Mouse (Mus musculus): ENCODE data around the gene Eya3. TPM values are rescaled to one million over a fixed set of nuclear protein-coding genes. Genes with fewer than 3 reads are reported as not detected.

Eya3 gene
- 11.5 and 12.0 TPM in 2 replicates for polyA plus RNA-seq (2012; rRNA removed)
- polyA plus RNA-seq (2014; fragmentation: Nextera tagmentation; extraction: Ambion mirVana): 13.5 and 14.6 TPM in 2 replicates

DNA sequence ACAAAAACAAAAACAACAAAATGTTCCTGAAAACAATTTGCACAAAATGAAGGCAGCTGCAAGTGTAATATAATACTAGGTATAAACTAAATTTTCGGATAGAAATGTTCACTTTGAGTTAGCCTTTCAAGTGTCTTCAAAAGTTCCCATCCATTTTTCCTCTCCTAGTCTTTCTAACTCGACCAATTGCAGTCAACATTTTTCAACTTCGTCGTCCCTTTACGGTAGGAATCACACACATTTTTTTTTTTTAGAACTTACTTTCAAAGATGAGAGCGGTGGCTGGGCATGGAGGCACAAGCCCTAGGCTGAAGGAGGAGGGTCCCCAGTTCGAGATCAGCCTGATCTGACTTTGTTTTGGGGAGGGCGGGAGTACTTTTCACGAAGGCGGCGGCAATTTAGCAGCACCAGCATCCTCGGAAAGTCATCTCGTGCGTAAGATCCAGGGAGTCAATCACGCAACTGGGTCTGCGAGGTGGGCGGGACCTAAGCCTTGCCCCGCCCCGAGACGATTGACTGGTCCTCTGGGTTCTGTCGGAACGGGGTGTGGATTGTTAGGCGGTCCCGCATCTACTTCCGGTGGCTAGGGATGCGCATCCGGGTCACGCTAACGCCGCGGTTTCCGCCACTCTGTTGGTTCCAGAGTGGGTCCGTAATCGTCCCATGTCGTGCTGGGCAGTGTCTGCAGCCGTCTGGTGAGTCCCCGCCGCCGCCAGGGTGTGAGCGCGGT lies at the start of gene Eya3:
Gene Eya3, plus strand, starts transcription at position 527 of the 730 bp plus-strand sequence.
- TF ChIP-seq CTCF (IDR thresholded peaks at IDR 0.05; ENCODE audit: low read depth) (0 out of 2 replicates have a peak, but pooled peaks have one; percentile 7), EP300 (IDR thresholded peaks at IDR 0.05; ENCODE audit: low read depth) (no peak)
- H3K27ac ChIP-seq: peak within 1 kb of the TSS; percentile 59
- H3K9me3 ChIP-seq (ENCODE audit: control insufficient read depth, low read length): no peaks in the 10 kb centered on the region
- ATAC-seq (ENCODE audit: insufficient read depth) (peak; percentile 98), DNase-seq (ENCODE audit: low read depth in 3 of 3, low spot score in 3 of 3) (peak; percentile 95 to 96 (median 96))
- H3K9ac ChIP-seq (replicated peaks): peak within 1 kb of the TSS; percentile 94
- H3K27me3 ChIP-seq (ENCODE audit: control insufficient read depth, insufficient read depth, low read length): no peaks in the 10 kb centered on the region
- H3K4me1 ChIP-seq (replicated peaks; ENCODE audit: control insufficient read depth in 2 of 2, insufficient read depth in 2 of 2, low read length in 1 of 2): peaks cover 4 to 8% of the 10 kb centered on the region in 2 experiments; a peak in 3 of 4 replicates
- peak within 1 kb of the TSS; percentile 82 for H3K4me2 ChIP-seq (ENCODE audit: low read depth)
- H3K4me3 ChIP-seq (ENCODE audit: insufficient read depth in 1 of 2, low read depth in 2 of 2, low read length in 2 of 2): peak within 1 kb of the TSS; percentile 78 to 92
- peaks cover 10% of the 10 kb centered on the region for H3K36me3 ChIP-seq (replicated peaks; ENCODE audit: control insufficient read depth, insufficient read depth, low read depth)
- 1% methylated on average over 41 of the region's 41 CpGs for whole genome bisulfite sequencing (ENCODE audit: insufficient replicate concordance)

DNA sequence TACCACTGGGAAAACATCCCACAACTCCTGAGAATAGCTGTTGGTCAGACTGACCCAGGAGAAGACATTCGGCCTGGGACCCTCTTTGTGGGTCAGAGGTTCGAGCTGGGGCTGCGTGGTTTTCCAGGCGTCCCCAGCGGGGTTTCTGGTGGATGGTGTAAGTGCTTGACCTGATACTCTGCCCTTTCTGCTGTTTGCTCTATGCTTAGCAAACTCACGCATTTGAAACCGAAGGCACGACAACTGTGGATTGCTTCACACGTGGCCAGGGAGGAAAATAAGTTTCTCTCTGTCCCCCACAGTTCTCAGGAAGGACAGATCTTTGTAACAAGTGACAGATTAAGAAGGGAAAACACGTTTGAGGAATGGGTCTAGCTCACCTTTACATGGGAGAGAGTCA lies 48.1 kb upstream of the Eya3 start:
- no peak overlapping the region for H3K4me2 ChIP-seq (ENCODE audit: low read depth)
- H3K4me3 ChIP-seq (ENCODE audit: insufficient read depth in 1 of 2, low read depth in 2 of 2, low read length in 2 of 2): no peak overlapping the region
- no peak for ATAC-seq (ENCODE audit: insufficient read depth)
- WGBS (ENCODE audit: insufficient replicate concordance): 63% methylated on average over 10 of the region's 10 CpGs
- no peak overlapping the region for H3K27ac ChIP-seq
- H3K9me3 ChIP-seq (ENCODE audit: control insufficient read depth, low read length): no peaks in the 10 kb centered on the region
- H3K9ac ChIP-seq (replicated peaks): no peak overlapping the region
- no peak for DNase-seq (ENCODE audit: low read depth in 3 of 3, low spot score in 3 of 3)
- TF ChIP-seq CTCF (IDR thresholded peaks at IDR 0.05; ENCODE audit: low read depth): no peak
- TF ChIP-seq EP300 (IDR thresholded peaks at IDR 0.05; ENCODE audit: low read depth): no peak
- peaks cover 0 to 9% of the 10 kb centered on the region in 2 experiments; a peak in 2 of 4 replicates for H3K4me1 ChIP-seq (replicated peaks; ENCODE audit: control insufficient read depth in 2 of 2, insufficient read depth in 2 of 2, low read length in 1 of 2)
- H3K36me3 ChIP-seq (replicated peaks; ENCODE audit: control insufficient read depth, insufficient read depth, low read depth): no peaks in the 10 kb centered on the region
- no peaks in the 10 kb centered on the region for H3K27me3 ChIP-seq (ENCODE audit: control insufficient read depth, insufficient read depth, low read length)

DNA sequence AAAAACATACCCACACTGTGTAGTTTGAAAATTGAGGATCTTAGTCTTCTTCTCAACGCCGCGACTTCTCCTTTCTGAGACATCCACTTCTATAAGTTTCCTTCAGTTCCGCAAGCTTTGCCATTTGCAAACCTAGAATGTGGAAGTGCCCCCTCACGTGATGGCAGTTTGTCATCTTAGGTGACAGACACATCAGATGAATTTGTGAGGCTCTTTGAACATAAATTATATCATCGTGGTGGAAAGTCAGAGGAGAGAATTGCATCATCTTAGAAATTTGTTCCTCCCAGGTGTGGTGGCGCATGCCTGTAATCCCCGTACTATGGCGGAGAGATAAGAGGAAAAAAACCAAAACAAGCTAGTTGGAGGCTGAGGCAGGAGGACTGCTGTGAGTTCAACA lies 45.8 kb upstream of the Eya3 start:
- TF ChIP-seq CTCF (IDR thresholded peaks at IDR 0.05; ENCODE audit: low read depth) (no peak), EP300 (IDR thresholded peaks at IDR 0.05; ENCODE audit: low read depth) (no peak)
- Histone ChIP-seq H3K27me3 (ENCODE audit: control insufficient read depth, insufficient read depth, low read length) (no peaks in the 10 kb centered on the region), H3K9me3 (ENCODE audit: control insufficient read depth, low read length) (no peaks in the 10 kb centered on the region), H3K4me2 (ENCODE audit: low read depth) (no peak overlapping the region), H3K9ac (replicated peaks) (no peak overlapping the region), H3K4me1 (replicated peaks; ENCODE audit: control insufficient read depth in 2 of 2, insufficient read depth in 2 of 2, low read length in 1 of 2) (peaks cover 0 to 12% of the 10 kb centered on the region in 2 experiments; a peak in 2 of 4 replicates), H3K36me3 (replicated peaks; ENCODE audit: control insufficient read depth, insufficient read depth, low read depth) (no peaks in the 10 kb centered on the region), H3K27ac (no peak overlapping the region), H3K4me3 (ENCODE audit: insufficient read depth in 1 of 2, low read depth in 2 of 2, low read length in 2 of 2) (no peak overlapping the region)
- peak; percentile 35 to 54 (median 39) for DNase-seq (ENCODE audit: low read depth in 3 of 3, low spot score in 3 of 3)
- WGBS (ENCODE audit: insufficient replicate concordance): 24% methylated on average over 9 of the region's 9 CpGs
- ATAC-seq (ENCODE audit: insufficient read depth): no peak

- no peak overlapping the region for H3K27ac ChIP-seq
- TF ChIP-seq EP300 (IDR thresholded peaks at IDR 0.05; ENCODE audit: low read depth): no peak
- TF ChIP-seq CTCF (IDR thresholded peaks at IDR 0.05; ENCODE audit: low read depth): no peak
- no peaks in the 10 kb centered on the region for H3K36me3 ChIP-seq (replicated peaks; ENCODE audit: control insufficient read depth, insufficient read depth, low read depth)
- H3K4me3 ChIP-seq (ENCODE audit: insufficient read depth in 1 of 2, low read depth in 2 of 2, low read length in 2 of 2): no peak overlapping the region
- WGBS (ENCODE audit: insufficient replicate concordance): 52% methylated on average over 4 of the region's 4 CpGs
- no peaks in the 10 kb centered on the region for H3K27me3 ChIP-seq (ENCODE audit: control insufficient read depth, insufficient read depth, low read length)
- peaks cover 0 to 12% of the 10 kb centered on the region in 2 experiments; a peak in 2 of 4 replicates for H3K4me1 ChIP-seq (replicated peaks; ENCODE audit: control insufficient read depth in 2 of 2, insufficient read depth in 2 of 2, low read length in 1 of 2)
- ATAC-seq (ENCODE audit: insufficient read depth): no peak
- H3K9me3 ChIP-seq (ENCODE audit: control insufficient read depth, low read length): no peaks in the 10 kb centered on the region
- DNase-seq (ENCODE audit: low read depth in 3 of 3, low spot score in 3 of 3): no peak
- no peak overlapping the region for H3K9ac ChIP-seq (replicated peaks)
- no peak overlapping the region for H3K4me2 ChIP-seq (ENCODE audit: low read depth)
Observed at GRCm38 (mm10) chr4:132594191-132594590, 44.6 kb upstream of the Eya3 start.

DNA sequence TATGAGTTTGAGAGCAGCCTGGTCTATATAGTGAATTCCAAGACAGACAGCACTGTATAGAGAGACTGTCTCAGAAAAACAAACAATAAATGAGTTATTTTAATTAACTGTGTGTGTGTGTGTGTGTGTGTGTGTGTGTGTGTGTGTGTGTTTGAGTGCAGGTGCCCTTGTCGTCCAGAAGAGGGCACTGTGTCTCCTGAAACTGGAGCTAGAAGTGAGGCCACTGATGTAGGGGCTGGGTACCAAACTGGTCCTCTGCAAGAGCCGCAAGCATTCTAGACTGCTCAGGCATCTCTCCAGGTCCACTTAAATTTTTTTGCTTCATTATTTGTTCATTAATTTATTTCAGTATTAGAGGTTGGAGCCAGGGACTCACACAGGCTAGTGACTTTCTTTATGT lies 39.9 kb upstream of the Eya3 start:
- ATAC-seq (ENCODE audit: insufficient read depth): no peak
- H3K36me3 ChIP-seq (replicated peaks; ENCODE audit: control insufficient read depth, insufficient read depth, low read depth): no peaks in the 10 kb centered on the region
- H3K4me3 ChIP-seq (ENCODE audit: insufficient read depth in 1 of 2, low read depth in 2 of 2, low read length in 2 of 2): no peak overlapping the region
- H3K4me2 ChIP-seq (ENCODE audit: low read depth): no peak overlapping the region
- DNase-seq (ENCODE audit: low read depth in 3 of 3, low spot score in 3 of 3): no peak
- 67% methylated on average over 2 of the region's 2 CpGs for WGBS (ENCODE audit: insufficient replicate concordance)
- H3K4me1 ChIP-seq (replicated peaks; ENCODE audit: control insufficient read depth in 2 of 2, insufficient read depth in 2 of 2, low read length in 1 of 2): peaks cover 0 to 7% of the 10 kb centered on the region in 2 experiments; a peak in 2 of 4 replicates
- H3K27me3 ChIP-seq (ENCODE audit: control insufficient read depth, insufficient read depth, low read length): no peaks in the 10 kb centered on the region
- no peaks in the 10 kb centered on the region for H3K9me3 ChIP-seq (ENCODE audit: control insufficient read depth, low read length)
- TF ChIP-seq EP300 (IDR thresholded peaks at IDR 0.05; ENCODE audit: low read depth): no peak
- TF ChIP-seq CTCF (IDR thresholded peaks at IDR 0.05; ENCODE audit: low read depth): peak; percentile 21; the same call in 1 of the 2 replicates
- H3K27ac ChIP-seq: no peak overlapping the region
- H3K9ac ChIP-seq (replicated peaks): no peak overlapping the region

Measured in liver, embryonic 14.5 days (tissue).